Mouse (Mus musculus): ENCODE measurements around the gene Fam210b.

- TF ChIP-seq POLR2A (IDR thresholded peaks at IDR 0.05; ENCODE audit: control insufficient read depth, low read depth, low read length) (no peak), CTCF (IDR thresholded peaks at IDR 0.05; ENCODE audit: control insufficient read depth, insufficient read depth, insufficient replicate concordance, low read depth, low read length) (no peak)
Measured at GRCm38 (mm10) chr2:172384715-172385114, 39.4 kb downstream of the Fam210b start.

Data from testis, adult 2 months (tissue).